Mouse (Mus musculus) liver, adult 2 months (tissue): ENCODE data around the gene Coa4.

Experiments used
- CTCF ChIP-seq: fragments of 200-500 bp; IDR thresholded peaks from 2 replicates; pipeline ENCODE4 v1.5.1; 2011; ENCODE audit warnings: low read depth, low read length, control low read depth
- POLR2A ChIP-seq: fragments of 200-500 bp; IDR thresholded peaks from 2 replicates; pipeline ENCODE4 v1.6.1; 2011; ENCODE audit warnings: low read length, control low read depth; ENCODE audit not compliant: insufficient read depth; ENCODE audit errors: extremely low read depth

- no peak for TF ChIP-seq CTCF
- TF ChIP-seq POLR2A = no peak
Observed at GRCm38 (mm10) chr7:100537519-100537902, 640 bp downstream of the Coa4 start.
